Mouse (Mus musculus): ENCODE data around the gene Olfr154.
"Not testable (repeated sequence)": the region's sequence is repeated elsewhere in the genome, so short reads cannot be mapped to it uniquely, and the experiment has no call there.

DNA sequence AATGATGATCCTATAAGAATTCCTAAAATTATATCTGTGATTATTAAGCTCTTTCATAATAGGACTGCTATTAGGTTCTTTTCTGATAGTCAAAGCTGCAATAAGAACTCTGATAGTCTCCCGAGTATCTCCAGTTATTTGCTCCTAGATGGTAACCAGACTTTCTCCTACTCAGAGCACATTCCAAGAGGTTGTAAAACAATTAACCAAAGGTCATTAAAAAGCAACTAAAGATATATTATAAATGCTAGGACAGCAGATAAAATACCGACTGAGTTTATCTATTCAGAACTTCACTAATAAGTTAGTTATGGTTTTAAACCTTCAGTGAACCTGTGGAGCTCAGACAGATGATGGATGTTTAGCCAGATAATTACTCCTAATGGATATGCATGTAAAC, 46.4 kb upstream of the Olfr154 start:
- TF ChIP-seq CTCF (IDR thresholded peaks at IDR 0.05; ENCODE audit: borderline replicate concordance, insufficient read depth, low read depth, low read length); POLR2A (IDR thresholded peaks at IDR 0.05; ENCODE audit: borderline replicate concordance, insufficient read depth, low read length): not testable (repeated sequence)
